Mouse (Mus musculus) kidney, adult 8-10 months (tissue): ENCODE measurements around the gene Rbbp6.

Experiments used
- DNase-seq, 2 experiments: peaks; one replicate each; pipeline ENCODE4 v3.0.0; 2022

Rbbp6 gene

DNA sequence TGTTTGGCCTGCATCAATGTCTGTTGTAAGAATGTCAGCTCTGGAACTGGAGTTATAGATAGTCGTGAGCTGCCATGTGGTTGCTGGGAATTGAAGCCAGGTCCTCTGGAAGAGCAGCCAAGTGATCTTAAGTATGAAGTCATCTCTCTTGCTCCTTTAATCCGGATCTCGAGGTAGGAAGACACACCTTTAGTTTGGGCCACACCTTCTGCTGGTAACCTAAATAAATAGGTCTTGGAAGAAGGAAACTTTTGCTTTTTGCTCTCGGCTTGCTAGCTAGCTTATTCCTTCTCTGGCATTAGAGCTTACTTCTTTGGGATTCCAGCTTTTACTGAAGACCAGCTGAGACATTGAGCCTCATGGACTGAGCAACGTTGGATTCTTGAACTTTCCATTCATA lies at the start of gene Rbbp6:
Gene Rbbp6 (plus strand): TSS at position 301 of the 400 bp plus-strand sequence.
- no peak for DNase-seq

DNA sequence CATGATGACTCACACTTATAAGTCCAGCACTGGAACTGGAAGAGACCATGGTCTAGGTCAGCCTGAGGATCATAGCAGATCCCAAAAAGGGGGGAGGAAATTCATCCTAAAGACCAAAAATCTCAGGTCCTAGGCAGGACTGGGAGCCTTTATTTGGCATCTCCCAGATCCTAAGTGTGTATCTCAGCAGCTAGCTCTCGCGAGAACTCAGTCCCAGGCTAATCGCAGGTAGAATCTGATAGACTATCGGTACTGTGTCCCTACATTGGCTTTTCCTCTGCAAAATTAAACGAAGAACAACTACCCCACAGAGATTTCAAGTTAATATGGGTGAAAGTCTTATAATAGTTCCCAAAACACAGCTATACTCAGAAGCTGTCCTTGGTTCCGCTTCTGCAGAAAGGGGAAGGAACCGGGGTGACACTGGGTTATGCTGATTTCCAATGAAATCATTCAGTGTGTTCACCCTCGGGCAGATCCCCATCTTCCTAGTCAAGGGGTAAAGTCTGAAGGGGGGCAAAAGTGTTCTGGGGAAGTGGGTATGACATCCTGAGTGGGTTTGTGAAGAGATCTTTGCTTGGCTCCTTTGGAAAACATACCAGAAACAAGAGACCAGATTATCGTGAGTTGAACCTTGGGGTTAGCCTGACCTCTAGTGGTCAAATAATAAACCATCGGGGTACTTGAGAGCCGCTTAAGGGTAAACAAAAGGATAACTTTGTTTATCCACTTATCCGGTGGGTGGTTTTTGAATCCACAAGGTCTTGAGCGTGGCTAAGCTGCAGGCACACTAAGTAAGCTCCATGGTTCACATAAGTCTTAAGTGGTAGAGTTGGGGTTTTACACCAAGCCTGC lies 45.5 kb upstream of the Rbbp6 start:
- peak; percentile 20 to 25 for DNase-seq

DNA sequence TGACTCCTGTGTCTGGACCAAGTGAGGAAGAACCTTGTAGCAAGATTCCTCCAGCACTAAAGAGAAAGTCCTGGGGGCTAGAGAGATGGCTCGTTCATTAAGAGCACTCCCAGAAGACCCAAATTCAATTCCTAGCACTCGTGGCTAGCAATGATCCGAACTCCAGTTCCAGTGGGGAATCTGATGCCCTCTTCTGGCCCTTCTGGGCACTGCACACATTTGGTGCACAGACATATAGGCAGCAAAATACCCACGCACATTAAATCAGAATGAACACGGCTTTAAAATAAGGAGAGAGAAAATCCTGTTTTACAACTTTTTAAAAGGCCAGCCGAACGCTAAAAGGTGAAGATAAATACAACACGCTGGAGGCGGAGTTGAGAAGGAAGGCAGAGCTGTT lies 43.9 kb upstream of the Rbbp6 start:
- peak in 1 of 2 experiments; percentile 16 for DNase-seq

DNA sequence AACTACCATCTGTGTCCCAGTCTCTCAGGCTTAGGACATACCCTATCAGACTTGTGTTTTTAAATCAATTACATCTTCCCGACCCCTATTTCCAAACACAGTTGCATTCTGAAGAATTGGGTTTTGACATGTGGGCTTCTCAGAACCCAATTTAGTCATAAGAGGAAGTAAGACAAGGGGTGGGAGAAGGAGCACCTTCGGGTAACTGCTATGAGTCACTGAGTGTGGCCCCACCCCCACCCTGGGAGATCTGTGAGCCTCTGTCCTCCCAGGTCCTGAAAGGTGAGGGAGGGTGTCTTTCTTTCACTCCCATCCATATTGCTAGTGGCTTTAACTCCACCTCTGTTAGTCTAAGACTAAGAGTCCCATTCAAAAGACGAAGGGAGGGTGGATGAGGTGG lies 41.2 kb upstream of the Rbbp6 start:
- DNase-seq = no peak

DNA sequence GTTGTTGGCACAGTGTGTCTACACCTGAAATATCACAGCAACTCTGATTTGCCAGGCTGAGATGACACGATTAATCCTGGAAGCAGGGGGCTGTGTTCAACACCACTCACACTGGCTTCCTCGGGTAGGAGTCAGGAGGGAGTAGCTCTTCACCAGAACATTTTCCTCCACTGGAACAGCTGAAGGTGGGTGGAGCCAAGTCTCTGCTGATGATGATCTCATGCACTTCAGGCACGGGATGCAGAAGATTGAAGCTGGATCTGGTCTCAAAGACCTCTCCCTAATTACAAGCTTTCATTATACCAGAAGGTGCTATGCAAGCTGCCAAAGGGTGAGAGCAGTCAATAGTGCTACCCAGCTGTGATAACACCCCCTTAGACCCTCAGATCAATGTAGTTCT lies 35.0 kb upstream of the Rbbp6 start:
- no peak for DNase-seq

DNA sequence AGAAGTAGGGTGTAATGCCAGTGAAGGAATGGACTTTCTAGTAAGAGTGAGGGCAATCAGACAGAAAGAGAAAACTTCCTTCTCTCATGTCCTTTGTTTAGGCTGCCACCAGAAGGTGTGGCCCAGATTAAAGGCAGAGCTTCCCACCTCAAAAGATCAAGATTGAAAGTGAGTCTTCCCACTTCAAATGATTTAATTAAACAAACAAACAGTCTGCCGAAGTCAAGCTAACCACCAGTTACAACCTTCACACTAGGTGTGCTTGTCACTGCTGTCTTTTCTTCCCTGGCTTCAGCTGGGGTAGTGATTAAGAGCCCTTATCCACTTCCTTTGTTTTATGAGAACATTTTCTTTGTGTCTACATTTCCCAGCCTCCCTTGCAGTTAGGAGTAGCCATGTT lies 33.3 kb upstream of the Rbbp6 start:
- DNase-seq = no peak

DNA sequence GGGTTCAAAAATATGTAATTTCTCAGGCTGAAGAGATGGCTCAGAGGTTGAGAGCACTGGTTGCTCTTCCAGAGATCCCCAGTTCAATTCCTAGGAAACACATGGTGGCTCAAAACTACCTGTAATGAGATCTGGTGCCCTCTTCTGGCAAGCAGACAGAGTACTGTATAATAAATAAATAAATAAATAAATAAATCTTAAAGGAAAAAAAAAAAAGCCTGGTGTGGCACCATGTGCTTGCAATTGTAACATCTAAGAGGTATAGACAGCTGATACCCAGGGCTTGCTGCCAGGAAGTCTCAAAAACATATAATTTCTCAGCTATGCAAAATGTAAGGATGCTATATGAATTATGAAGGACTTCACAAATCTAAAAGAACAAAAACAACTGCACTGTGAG lies 28.9 kb upstream of the Rbbp6 start:
- DNase-seq = no peak

DNA sequence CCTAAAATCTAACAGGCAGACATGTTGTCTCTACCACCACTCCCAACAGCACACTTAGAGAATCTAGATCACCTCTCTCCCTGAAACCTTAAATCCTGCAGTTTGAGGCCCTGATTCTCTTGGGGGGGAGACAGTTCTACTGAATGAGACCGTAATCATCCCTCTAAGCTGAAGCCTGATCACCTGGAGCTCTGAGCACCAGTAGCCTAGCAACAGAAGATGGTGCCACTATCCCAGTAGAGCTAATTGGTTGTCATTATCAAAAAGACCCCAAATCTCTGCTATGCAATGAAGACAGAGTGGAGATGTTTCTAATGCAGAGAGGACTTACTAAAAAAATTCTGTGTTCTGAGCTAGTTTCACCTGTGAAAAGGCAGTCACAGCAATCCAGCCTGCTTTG lies 27.3 kb upstream of the Rbbp6 start:
- no peak for DNase-seq

DNA sequence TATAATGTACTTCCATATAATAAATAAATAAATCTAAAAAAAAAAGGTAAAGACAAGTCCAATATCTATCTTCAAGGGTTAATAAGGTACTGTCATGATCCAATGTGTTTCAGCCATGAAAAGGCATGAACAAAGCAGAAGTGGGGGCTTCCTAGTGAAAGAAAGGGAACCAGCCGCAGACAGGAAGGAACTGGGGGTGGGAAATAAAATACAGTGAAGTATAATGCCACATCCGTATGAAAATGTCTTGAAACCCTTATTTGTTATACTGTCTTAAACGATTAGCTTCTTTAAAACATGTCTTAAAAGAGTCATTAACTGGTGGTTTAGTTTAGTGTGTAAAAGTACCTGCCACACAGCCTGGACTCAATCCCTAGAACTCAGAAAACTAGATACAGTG lies 26.3 kb upstream of the Rbbp6 start:
- no peak for DNase-seq

DNA sequence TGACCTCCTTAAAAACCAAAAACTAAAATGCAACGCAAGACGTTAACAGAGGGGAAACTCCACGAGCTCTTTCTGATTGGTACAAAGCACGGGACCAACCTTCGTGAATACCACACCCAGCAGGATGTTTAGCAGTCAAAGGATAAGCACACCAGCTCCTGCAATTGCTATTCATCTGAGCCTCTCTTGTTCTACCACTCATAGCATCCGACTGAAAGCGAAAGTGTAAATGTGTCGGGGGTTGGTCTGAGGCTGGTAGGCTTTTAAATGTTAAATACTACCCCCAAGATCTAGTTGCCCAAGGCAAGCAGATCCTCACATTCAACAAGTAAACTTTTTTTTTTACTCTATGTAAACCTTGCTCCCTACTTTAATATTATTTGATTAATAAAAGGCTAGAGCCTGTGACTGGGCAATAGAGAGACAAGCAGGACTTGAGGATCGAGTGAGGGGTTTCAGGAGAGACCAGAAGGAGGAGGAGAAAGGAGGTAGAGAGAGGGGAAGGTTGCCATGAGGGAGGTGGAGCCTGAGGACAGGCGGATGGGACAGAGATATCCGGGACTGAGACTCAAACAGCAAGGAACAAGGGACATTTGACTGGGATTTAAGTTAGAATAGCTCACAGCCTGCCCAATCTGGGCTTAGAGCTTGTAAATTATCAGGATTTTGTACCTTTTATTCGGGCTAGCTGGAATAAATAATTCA lies 25.0 kb upstream of the Rbbp6 start:
- no peak for DNase-seq

DNA sequence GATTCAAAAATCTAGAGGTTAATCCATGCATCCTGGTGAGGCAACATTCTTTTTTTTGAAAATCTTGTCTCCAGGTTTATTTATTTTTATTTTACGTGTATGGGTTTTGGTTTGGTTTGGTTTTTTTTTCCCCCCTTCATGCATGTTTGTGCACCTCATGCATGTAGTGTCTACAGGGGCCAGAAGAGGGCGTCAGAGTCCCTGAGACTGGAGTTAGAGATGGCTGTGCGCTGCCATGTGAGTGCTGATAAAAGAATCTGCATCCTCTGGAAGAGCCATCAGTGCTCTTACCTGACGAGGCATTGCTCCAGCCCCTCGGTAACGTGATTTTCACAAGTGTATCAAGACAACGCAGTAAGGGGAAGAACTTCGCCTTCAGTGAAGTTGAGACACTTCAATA lies 23.4 kb upstream of the Rbbp6 start:
- no peak for DNase-seq

DNA sequence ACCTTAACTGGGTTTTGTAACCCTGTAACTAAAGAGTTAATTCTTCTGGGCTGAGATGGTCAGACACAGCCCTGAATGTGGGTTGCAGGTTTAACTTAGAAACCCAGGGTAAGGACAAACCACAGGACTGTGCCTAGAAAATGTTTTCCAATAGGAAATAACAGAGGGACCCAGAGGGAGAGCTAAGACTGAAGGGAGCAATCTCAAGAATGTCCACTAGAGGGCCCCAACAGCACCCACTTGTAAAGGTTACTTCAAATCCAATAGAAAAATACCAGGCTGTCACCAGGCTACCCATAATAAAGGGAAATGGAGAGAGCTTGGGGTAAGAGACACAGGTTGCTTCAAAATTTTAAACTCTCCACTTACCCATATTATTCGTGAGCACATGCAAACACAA lies 20.3 kb upstream of the Rbbp6 start:
- peak; percentile 66 to 87 for DNase-seq

DNA sequence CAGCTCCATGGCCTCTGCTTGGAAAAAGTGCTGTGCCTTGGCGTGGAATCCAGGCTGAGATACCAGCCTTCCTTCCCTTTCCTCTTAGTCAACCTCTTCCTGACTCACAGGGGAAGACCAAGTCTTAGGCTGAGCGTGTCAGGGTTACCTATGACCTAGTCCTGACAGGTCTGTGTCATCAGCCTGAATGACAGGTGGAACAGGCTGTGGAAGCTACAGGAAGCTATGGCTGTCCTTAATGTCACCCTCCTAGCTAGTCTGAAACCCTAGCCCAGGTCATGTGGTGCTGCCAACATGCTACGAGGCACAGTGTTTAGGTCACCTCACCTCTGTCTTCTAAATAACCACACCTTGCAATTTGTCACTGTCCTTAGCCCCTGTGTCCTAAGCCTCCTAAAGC lies 16.2 kb upstream of the Rbbp6 start:
- DNase-seq = no peak

DNA sequence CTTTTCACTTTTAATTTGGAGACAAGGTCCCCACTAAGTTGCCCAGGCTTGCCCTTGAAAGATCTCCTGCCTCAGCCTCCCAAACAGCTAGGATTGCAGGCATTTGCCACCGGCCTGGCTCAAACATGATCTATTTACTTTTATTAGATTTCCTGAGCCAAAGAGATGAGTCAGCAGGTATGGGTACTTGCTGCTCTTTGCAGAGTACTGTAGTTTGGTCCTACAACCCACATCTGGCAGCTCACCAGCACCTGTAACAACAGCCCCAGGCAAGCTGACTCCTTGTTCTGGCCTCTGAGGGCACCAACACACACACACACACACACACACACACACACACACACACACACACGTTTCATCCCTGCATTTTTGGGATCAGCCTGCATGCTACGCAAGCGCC lies 14.0 kb upstream of the Rbbp6 start:
- DNase-seq = no peak

DNA sequence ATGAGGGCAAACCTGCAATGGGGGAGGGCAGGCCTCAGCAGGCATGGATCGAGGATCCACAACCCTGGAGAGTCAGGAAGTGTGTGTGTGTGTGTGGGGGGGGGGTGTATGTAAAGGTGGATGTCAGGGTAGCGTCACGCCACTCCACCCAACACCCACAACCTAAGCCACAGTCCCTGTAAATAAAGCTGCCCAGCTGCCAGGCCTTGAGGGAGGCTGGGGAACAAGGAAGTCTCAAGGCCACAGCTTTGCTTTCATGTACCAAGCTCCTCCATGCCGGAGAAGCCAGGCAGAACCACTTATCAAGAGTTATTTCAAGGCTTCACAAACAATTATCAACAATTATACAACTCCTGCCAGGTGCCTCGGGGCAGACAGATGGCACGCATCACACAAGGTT lies 13.4 kb upstream of the Rbbp6 start:
- DNase-seq = no peak

DNA sequence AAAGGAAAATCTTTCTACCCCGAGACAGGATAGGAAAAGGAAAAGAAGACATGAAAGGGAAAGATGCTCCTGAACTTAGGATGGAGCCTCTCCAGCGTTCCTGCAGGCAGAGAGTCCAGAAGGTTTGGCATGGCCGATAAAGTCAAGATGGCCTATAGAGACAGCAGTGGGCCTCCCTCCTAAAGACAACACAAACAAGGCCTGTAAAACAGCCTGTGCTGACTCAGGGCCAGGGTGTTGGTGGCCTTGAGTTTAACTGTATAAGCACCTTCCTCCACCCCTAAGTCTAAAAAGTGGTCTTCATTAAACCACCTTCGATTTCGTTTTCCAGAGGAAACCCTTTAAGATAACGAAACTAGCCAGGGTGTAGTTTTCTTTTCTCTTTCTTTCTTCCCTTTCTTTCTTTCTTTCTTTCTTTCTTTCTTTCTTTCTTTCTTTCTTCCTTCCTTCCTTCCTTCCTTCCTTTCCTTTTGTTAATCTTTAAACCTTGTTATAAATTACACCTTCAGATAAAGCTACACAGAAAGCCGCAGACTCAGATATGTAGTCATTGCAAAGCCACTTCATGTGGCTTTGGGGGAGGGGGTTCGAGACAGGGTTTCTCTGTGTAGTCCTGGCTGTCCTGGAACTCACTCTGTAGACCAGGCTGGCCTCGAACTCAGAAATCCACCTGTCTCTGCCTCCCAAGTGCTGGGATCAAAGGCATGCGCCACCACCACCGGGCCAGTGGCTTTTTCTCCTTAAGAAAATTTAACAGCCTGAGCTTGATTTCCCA lies 10.8 kb upstream of the Rbbp6 start:
- no peak for DNase-seq

DNA sequence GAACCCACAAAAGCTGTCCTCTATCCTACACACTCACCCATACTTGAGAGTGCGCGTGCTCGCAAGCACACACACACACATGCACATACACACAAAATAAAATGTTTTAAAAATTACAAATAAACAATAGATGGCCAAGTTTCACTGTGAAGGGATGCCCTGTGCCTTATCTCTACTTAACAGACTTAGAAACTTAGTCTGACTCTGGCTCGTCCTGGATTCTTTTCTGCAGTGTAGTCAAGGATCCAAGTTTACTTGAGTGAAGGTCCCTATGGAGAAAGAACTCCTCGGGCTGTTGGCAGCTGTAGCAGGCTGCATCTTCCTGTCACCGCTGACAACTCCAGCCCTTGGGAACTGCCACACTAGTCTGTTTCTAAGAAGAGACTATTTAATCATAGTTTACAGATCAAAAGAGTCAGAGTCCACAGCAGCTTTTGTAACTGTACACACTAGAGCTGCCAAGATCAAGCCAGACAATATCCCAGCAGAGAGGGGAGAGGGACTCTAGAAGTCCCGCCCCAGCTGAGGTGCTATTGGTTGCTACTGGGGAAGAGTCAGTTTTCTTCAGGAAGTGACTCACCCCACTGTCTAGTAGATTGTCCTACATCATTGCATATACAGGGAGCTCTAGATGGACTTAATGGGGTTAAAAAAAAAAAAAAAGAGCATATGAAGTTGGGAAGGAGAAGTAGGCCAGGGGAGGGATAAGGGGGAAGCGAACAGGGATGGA lies 10.1 kb upstream of the Rbbp6 start:
- DNase-seq = peak in 1 of 2 experiments; percentile 16

DNA sequence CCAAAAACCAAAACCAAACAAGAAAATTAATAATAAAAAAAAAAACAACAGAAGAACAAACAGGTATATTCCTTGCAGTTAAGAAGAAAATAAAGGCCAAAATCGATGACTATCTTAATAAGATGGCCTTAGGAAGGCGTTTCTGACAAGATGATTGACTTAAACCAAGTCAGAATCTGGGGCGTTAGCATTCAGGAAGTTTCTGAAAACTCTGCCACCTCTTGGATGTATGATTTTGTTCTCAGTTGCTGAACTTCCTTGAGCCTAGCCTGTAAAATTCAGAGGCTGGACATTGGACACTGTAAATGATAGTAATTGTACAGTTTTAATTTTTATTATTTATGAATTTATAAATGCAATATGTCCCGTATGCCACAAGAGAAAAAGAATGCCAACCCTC lies 3.3 kb downstream of the Rbbp6 start:
- no peak for DNase-seq

DNA sequence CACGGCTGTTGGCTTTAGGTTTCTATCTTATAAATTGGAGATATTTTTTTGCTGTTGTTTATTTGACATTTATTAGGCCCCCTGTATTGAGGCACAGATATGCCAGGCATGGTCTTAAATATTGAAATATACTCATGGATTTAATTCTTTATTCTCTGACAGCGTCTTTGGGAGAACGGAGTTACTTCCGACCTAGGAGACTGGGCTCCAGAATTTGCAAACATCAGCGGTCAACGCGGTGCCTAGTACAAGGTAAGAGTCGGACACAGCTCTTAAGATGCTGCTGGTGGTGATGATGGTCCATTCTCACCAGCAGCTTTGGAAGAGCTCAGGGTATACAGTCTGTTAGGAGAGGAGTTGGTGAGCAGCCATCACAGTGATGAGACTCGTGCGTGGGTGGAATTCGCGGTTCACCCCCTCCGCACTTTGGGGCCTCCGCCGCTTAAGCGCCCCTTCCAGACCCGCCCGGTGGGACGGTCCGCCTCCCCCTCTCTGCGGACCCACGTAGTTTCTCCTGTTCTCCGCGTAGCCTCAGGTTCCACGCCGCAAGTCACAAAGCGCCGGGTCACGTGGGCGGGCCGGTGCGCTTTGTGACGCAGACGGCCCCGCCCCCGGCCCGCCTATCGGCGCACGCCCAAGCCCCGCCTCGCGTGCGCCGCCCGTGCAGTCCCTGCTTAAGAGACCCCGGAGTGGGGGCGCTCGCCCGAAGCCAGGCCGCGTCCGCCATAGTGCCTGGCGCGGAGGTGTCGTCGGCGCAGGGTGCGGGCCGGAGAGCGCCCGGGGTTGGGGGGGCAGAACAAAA lies 3.9 kb downstream of the Rbbp6 start:
- peak; percentile 82 to 90 for DNase-seq

DNA sequence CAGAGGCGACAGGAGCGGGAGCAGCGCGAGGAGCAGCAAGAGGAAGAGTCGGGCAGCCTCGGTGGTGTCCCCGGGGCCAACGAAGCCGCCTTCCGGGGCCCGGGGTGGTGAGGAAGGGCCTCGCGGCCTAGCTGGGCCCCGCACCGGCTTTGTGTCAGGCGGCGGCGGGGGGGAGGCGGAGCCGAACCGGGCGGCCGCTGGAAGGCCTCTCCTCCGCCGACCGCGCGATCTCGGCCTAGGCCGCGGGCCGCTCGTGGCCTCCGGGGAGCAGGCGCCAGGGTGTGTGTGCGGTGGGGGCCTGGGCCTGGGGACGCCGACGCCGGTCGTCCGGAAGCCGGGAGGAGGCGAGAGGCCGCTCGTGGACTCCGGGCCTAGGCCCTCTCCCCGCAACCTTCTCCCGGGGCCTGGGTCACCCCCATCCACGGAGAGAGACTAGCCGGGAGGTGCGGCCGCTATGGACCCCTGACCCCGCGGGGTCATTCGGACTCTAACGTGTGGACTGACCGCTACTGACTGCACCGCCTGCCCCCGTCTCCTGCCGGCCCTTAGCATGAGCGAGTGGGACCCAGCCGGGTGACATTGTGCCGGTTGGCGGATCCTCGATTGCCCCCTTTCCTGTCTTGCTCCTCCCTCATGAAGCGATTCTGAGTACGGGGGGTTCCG lies 4.8 kb downstream of the Rbbp6 start:
- peak; percentile 28 to 48 for DNase-seq

DNA sequence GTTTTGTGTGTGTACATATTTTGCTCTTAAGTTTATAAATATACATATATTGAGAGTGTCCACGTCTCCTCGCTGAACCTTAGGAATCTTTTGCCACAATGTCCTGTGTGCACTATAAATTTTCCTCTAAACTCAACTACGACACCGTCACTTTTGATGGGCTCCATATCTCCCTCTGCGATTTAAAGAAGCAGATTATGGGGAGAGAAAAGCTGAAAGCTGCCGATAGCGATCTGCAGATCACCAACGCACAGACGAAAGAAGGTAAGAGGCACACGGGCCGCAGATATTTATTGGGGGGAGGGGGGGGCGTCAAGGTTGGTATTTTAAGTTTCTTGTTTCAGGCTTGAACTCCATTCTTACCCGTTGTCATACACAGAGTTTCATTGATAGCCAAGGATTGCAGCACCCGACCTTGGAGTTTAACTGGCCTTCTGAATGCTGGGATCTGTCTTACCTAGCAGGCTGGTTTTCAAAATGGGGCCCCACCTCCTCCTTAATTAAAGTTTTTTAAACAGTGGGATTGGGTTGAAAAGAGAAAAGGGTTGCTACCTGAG lies 5.5 kb downstream of the Rbbp6 start:
- DNase-seq = no peak
